Mouse (Mus musculus) intestine, embryonic 15.5 days (tissue): ENCODE results near the gene Arhgap18. TPM values are rescaled to one million over a fixed set of nuclear protein-coding genes. Genes with fewer than 3 reads are reported as not detected.

ENCODE experiments used
- ATAC-seq: fragments of 200-750 bp; cut with Nextera tagmentation; 2 replicates; pipeline ENCODE4 v1.8.0; 2017; ENCODE audit warnings: moderate TSS enrichment, moderate library complexity
- H3K27ac ChIP-seq: fragments of 300-500 bp; sonication (generic); 2 replicates; pipeline ENCODE4 v1.5.1; 2015; ENCODE audit warnings: mild to moderate bottlenecking, inconsistent platforms
- H3K27me3 ChIP-seq: fragments of 300-500 bp; sonication (generic); replicated peaks from 2 replicates; pipeline ENCODE4 v1.6.1; 2015; ENCODE audit warnings: inconsistent platforms
- H3K36me3 ChIP-seq: fragments of 300-500 bp; sonication (generic); 2 replicates; pipeline ENCODE4 v1.6.1; 2015; ENCODE audit warnings: inconsistent platforms
- H3K4me1 ChIP-seq: fragments of 300-500 bp; sonication (generic); replicated peaks from 2 replicates; pipeline ENCODE4 v1.6.1; 2015; ENCODE audit warnings: inconsistent platforms
- H3K4me2 ChIP-seq: fragments of 300-500 bp; sonication (generic); replicated peaks from 2 replicates; pipeline ENCODE4 v1.6.1; 2015; ENCODE audit warnings: mild to moderate bottlenecking, inconsistent platforms
- H3K4me3 ChIP-seq: fragments of 300-500 bp; sonication (generic); replicated peaks from 2 replicates; pipeline ENCODE4 v1.5.1; 2015; ENCODE audit warnings: inconsistent platforms
- H3K9ac ChIP-seq: fragments of 300-500 bp; sonication (generic); 2 replicates; pipeline ENCODE4 v1.6.1; 2015; ENCODE audit warnings: inconsistent platforms
- H3K9me3 ChIP-seq: fragments of 300-500 bp; sonication (generic); 2 replicates; pipeline ENCODE4 v1.6.1; 2016; ENCODE audit warnings: inconsistent platforms
- WGBS: fragments of 180-500 bp; shearing (Covaris S2); methylation state at CpG from one replicate; pipeline ENCODE4 v1.1.7; 2015; 5-methylcytosine and 5-hydroxymethylcytosine counted together
- polyA plus RNA-seq: library from polyadenylated mRNA; unstranded; fragments of >200 nt; fragmentation: Nextera tagmentation; extraction: Ambion mirVana; gene quantifications from 2 replicates; pipeline ENCODE4 v1.2.1, GENCODE M21; 2015

Gene Arhgap18
- polyA plus RNA-seq, 1 experiment from 2014 or later, result 52.2 TPM

GRCm38 (mm10) chr10:26854556-26855100, 101.4 kb downstream of the Arhgap18 start:
- H3K4me1 ChIP-seq, result no peaks in the 10 kb centered on the region
- H3K9me3 ChIP-seq, result no peaks in the 10 kb centered on the region
- no peaks in the 10 kb centered on the region for H3K36me3 ChIP-seq
- WGBS, result 79% methylated on average over 5 of the region's 5 CpGs
- no peak overlapping the region for H3K4me3 ChIP-seq
- H3K4me2 ChIP-seq, result no peak overlapping the region
- H3K9ac ChIP-seq, result no peak overlapping the region
- ATAC-seq, result no peak
- no peak overlapping the region for H3K27ac ChIP-seq
- H3K27me3 ChIP-seq, result no peaks in the 10 kb centered on the region

- Histone ChIP-seq H3K4me2 (no peak overlapping the region), H3K27me3 (no peaks in the 10 kb centered on the region), H3K9me3 (no peaks in the 10 kb centered on the region), H3K27ac (no peak overlapping the region), H3K4me3 (no peak overlapping the region), H3K36me3 (no peaks in the 10 kb centered on the region), H3K4me1 (no peaks in the 10 kb centered on the region), H3K9ac (no peak overlapping the region)
- 71% methylated on average over 8 of the region's 8 CpGs for WGBS
- no peak for ATAC-seq
Observed at GRCm38 (mm10) chr10:26855851-26856535, 102.8 kb downstream of the Arhgap18 start.

- 90% methylated on average over 4 of the region's 4 CpGs for WGBS
- no peak overlapping the region for H3K27ac ChIP-seq
- H3K4me1 ChIP-seq, result no peaks in the 10 kb centered on the region
- H3K4me3 ChIP-seq, result no peak overlapping the region
- H3K9me3 ChIP-seq, result no peaks in the 10 kb centered on the region
- no peak for ATAC-seq
- no peaks in the 10 kb centered on the region for H3K27me3 ChIP-seq
- no peak overlapping the region for H3K9ac ChIP-seq
- H3K4me2 ChIP-seq, result no peak overlapping the region
- H3K36me3 ChIP-seq, result no peaks in the 10 kb centered on the region
Observed at GRCm38 (mm10) chr10:26857583-26857982, 104.4 kb downstream of the Arhgap18 start.

- 84% methylated on average over 4 of the region's 4 CpGs for WGBS
- H3K36me3 ChIP-seq, result no peaks in the 10 kb centered on the region
- ATAC-seq, result no peak
- H3K9ac ChIP-seq, result no peak overlapping the region
- no peaks in the 10 kb centered on the region for H3K9me3 ChIP-seq
- no peak overlapping the region for H3K4me2 ChIP-seq
- no peaks in the 10 kb centered on the region for H3K4me1 ChIP-seq
- H3K4me3 ChIP-seq, result no peak overlapping the region
- no peaks in the 10 kb centered on the region for H3K27me3 ChIP-seq
- H3K27ac ChIP-seq, result no peak overlapping the region
Observed at GRCm38 (mm10) chr10:26858537-26858936, 105.3 kb downstream of the Arhgap18 start.

- Histone ChIP-seq H3K9me3 (no peaks in the 10 kb centered on the region), H3K27me3 (no peaks in the 10 kb centered on the region), H3K4me3 (no peak overlapping the region), H3K4me1 (no peaks in the 10 kb centered on the region), H3K4me2 (no peak overlapping the region), H3K36me3 (no peaks in the 10 kb centered on the region), H3K27ac (no peak overlapping the region), H3K9ac (no peak overlapping the region)
- no peak for ATAC-seq
Observed at GRCm38 (mm10) chr10:26861231-26861630, 108.0 kb downstream of the Arhgap18 start.

- no peak overlapping the region for H3K27ac ChIP-seq
- no peak overlapping the region for H3K4me2 ChIP-seq
- no peak for ATAC-seq
- 85% methylated on average over 4 of the region's 4 CpGs for WGBS
- no peaks in the 10 kb centered on the region for H3K27me3 ChIP-seq
- no peak overlapping the region for H3K9ac ChIP-seq
- H3K36me3 ChIP-seq, result no peaks in the 10 kb centered on the region
- no peaks in the 10 kb centered on the region for H3K4me1 ChIP-seq
- no peaks in the 10 kb centered on the region for H3K9me3 ChIP-seq
- H3K4me3 ChIP-seq, result no peak overlapping the region
Observed at GRCm38 (mm10) chr10:26862207-26862606, 109.0 kb downstream of the Arhgap18 start.

- no peaks in the 10 kb centered on the region for H3K4me1 ChIP-seq
- no peak overlapping the region for H3K9ac ChIP-seq
- no peaks in the 10 kb centered on the region for H3K9me3 ChIP-seq
- no peak for ATAC-seq
- H3K4me2 ChIP-seq, result no peak overlapping the region
- H3K27me3 ChIP-seq, result no peaks in the 10 kb centered on the region
- no peak overlapping the region for H3K27ac ChIP-seq
- no peak overlapping the region for H3K4me3 ChIP-seq
- no peaks in the 10 kb centered on the region for H3K36me3 ChIP-seq
- 73% methylated on average over 1 of the region's 1 CpGs for WGBS
Observed at GRCm38 (mm10) chr10:26863982-26864381, 110.8 kb downstream of the Arhgap18 start.

GRCm38 (mm10) chr10:26870802-26871201, 117.6 kb downstream of the Arhgap18 start:
- Histone ChIP-seq H3K36me3 (no peaks in the 10 kb centered on the region), H3K27me3 (no peaks in the 10 kb centered on the region), H3K27ac (no peak overlapping the region), H3K9ac (no peak overlapping the region), H3K4me2 (no peak overlapping the region), H3K9me3 (no peaks in the 10 kb centered on the region), H3K4me1 (no peaks in the 10 kb centered on the region), H3K4me3 (no peak overlapping the region)
- no peak for ATAC-seq
- 51% methylated on average over 2 of the region's 2 CpGs for WGBS

GRCm38 (mm10) chr10:26877309-26877708, 124.1 kb downstream of the Arhgap18 start:
- H3K4me1 ChIP-seq, result no peaks in the 10 kb centered on the region
- H3K36me3 ChIP-seq, result no peaks in the 10 kb centered on the region
- no peak for ATAC-seq
- no peak overlapping the region for H3K4me2 ChIP-seq
- no peak overlapping the region for H3K9ac ChIP-seq
- WGBS, result 86% methylated on average over 11 of the region's 11 CpGs
- no peak overlapping the region for H3K4me3 ChIP-seq
- H3K27me3 ChIP-seq, result no peaks in the 10 kb centered on the region
- H3K27ac ChIP-seq, result no peak overlapping the region
- H3K9me3 ChIP-seq, result no peaks in the 10 kb centered on the region

- H3K9me3 ChIP-seq, result no peaks in the 10 kb centered on the region
- H3K27ac ChIP-seq, result no peak overlapping the region
- no peaks in the 10 kb centered on the region for H3K36me3 ChIP-seq
- no peak overlapping the region for H3K9ac ChIP-seq
- no peak overlapping the region for H3K4me3 ChIP-seq
- WGBS, result 72% methylated on average over 9 of the region's 9 CpGs
- ATAC-seq, result no peak
- H3K4me1 ChIP-seq, result no peaks in the 10 kb centered on the region
- no peak overlapping the region for H3K4me2 ChIP-seq
- no peaks in the 10 kb centered on the region for H3K27me3 ChIP-seq
Observed at GRCm38 (mm10) chr10:26878924-26879600, 125.8 kb downstream of the Arhgap18 start.

GRCm38 (mm10) chr10:26884949-26885348, 131.7 kb downstream of the Arhgap18 start:
- 81% methylated on average over 8 of the region's 8 CpGs for WGBS
- ATAC-seq, result no peak

GRCm38 (mm10) chr10:26889226-26889625, 136.0 kb downstream of the Arhgap18 start:
- H3K4me3 ChIP-seq, result no peak overlapping the region
- no peak for ATAC-seq
- no peak overlapping the region for H3K9ac ChIP-seq
- no peak overlapping the region for H3K27ac ChIP-seq
- no peak overlapping the region for H3K4me2 ChIP-seq
- H3K9me3 ChIP-seq, result no peaks in the 10 kb centered on the region
- no peaks in the 10 kb centered on the region; the same call in 1 of the 2 replicates for H3K36me3 ChIP-seq
- 53% methylated on average over 6 of the region's 6 CpGs for WGBS
- no peaks in the 10 kb centered on the region for H3K27me3 ChIP-seq
- H3K4me1 ChIP-seq, result no peaks in the 10 kb centered on the region

More at GRCm38 (mm10) chr10:26884949-26885348, 131.7 kb downstream of the Arhgap18 start:
- Histone ChIP-seq H3K27ac (no peak overlapping the region), H3K4me1 (no peaks in the 10 kb centered on the region), H3K4me3 (no peak overlapping the region), H3K36me3 (no peaks in the 10 kb centered on the region), H3K9me3 (no peaks in the 10 kb centered on the region), H3K4me2 (no peak overlapping the region), H3K27me3 (no peaks in the 10 kb centered on the region), H3K9ac (no peak overlapping the region)

GRCm38 (mm10) chr10:26889754-26890153, 136.5 kb downstream of the Arhgap18 start:
- WGBS, result 67% methylated on average over 2 of the region's 2 CpGs
- no peak for ATAC-seq

More at GRCm38 (mm10) chr10:26889754-26890153, 136.5 kb downstream of the Arhgap18 start:
- H3K4me2 ChIP-seq, result no peak overlapping the region
- H3K27me3 ChIP-seq, result no peaks in the 10 kb centered on the region
- H3K9ac ChIP-seq, result no peak overlapping the region
- H3K4me3 ChIP-seq, result no peak overlapping the region
- no peaks in the 10 kb centered on the region for H3K9me3 ChIP-seq
- H3K36me3 ChIP-seq, result no peaks in the 10 kb centered on the region; the same call in 1 of the 2 replicates
- no peaks in the 10 kb centered on the region for H3K4me1 ChIP-seq
- no peak overlapping the region for H3K27ac ChIP-seq
